Mouse (Mus musculus) cerebellum, adult 8-10 months (tissue): Measurements from ENCODE around the gene Cdhr4.
A peak's percentile ranks its signal among the peaks of the same experiment; 100 is the strongest.

Experiments
- DNase-seq: peaks from one replicate; pipeline ENCODE4 v3.0.0; 2022

Cdhr4 gene

DNA sequence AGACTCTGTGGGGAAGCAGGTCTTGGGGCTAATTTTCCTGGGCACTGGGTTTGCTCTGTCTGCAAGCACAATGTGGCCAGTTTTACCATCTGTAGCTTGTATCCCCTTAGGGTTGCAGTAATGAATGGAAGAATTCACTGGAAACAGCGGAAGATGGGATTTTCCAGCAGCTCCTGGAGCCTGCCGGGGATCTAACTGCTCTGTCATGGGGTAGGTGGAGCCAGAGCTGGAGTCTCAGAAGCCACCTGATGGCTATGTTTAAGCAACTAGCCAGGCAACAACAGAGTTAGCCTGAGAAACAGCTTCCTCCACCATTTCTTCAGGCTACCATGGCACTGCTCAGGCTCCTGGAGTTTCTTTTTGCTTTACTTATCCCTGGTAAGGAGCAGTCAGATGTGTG, at the start of gene Cdhr4:
Gene Cdhr4, plus strand, starts transcription at position 301 of the 400 bp plus-strand sequence.
- no peak for DNase-seq

DNA sequence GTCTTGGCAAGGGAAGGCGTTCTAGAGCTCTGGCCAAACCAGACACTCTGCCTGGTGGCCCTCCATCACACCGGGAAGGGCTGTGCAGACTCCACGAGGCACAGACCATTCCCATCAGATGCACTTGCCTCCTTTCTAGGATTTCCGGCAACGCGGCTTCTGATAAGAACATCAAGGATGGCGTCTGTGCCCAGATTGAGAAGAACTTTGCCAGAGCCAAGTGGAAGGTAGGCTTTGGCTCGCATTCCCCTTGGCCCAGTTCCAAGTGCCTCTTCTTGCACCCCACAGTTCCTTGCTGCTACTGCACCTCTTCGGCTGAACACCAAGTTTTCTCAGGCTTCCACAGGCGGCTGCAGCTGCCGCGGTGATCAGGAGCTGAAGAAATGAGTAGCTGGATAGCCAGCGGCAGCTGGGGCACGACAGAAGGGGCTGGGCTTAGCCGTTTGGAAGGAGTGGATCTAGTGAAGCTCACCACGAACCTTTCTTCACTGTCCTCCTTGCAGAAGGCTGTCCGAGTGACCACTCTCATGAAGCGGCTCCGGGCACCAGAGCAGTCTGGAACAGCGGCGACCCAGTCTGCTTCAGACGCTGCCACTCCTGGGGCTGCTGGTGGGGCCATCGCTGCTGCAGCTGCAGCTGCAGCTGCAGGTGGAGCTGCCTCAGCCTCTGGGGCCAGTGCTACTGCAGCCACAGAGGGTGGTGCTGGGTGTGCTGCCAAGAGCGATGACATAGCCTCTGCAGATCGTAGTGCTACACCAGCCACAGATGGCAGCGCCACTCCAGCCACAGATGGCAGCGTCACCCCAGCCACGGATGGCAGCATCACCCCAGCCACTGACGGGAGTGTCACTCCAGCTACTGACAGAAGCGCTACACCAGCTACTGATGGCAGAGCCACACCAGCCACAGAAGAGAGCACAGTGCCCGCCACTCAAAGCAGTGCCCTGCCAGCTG, 44.8 kb upstream of the Cdhr4 start:
- DNase-seq = peak; percentile 41

DNA sequence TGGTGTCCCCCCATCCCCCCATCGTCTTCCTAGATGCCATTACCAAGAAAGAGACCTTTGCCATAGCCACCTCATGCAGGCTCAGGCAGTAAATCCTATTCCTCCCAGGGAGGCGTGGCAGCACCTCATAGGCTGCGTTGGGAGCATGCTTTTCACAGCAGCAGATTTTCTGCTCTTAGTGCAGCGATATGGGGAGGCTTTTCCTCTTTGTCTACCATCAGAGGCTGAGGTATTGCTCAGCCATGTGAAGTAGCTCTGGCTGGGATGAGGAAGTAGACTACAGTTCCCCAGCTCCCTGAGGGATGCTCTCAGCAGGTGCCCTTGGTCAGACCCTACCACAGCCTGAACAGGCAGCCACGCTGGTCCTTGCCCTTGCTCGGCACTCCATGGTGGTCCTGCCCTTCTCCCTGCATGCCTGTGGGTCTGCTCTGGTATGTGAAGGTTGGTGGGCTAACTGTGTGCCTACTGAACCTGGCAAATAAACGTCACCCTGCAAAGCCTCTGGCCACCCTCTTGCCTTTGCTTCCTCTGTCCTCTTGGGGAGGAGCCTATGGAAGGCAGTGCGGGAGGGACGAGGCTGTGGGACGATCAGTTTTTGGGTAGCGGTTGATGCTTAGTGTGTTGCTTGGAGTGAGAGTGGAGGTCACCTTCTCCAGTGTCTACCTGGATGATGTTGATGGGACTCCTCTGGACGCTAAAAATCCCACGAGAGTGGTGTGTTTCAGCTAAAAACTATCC, 42.9 kb upstream of the Cdhr4 start:
- no peak for DNase-seq

DNA sequence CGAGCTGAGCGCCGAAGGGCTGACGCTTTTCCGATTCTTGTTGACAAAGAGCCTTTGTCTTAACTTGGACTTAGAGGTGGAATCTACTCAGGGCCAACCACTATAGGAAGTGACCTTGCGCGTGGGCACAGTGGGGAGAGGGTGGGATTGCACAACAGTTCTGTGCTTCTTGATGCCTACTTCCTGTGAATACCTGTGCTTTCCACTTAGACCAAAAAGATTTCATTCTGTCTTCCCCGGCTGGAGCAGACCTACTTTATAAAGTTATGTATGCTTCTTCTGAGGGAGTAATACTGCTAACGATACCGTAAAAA, 42.4 kb upstream of the Cdhr4 start, which contains the start of gene Traip:
Gene Traip, plus strand, starts transcription at position 215 of the 314 bp plus-strand sequence.
- no peak for DNase-seq

DNA sequence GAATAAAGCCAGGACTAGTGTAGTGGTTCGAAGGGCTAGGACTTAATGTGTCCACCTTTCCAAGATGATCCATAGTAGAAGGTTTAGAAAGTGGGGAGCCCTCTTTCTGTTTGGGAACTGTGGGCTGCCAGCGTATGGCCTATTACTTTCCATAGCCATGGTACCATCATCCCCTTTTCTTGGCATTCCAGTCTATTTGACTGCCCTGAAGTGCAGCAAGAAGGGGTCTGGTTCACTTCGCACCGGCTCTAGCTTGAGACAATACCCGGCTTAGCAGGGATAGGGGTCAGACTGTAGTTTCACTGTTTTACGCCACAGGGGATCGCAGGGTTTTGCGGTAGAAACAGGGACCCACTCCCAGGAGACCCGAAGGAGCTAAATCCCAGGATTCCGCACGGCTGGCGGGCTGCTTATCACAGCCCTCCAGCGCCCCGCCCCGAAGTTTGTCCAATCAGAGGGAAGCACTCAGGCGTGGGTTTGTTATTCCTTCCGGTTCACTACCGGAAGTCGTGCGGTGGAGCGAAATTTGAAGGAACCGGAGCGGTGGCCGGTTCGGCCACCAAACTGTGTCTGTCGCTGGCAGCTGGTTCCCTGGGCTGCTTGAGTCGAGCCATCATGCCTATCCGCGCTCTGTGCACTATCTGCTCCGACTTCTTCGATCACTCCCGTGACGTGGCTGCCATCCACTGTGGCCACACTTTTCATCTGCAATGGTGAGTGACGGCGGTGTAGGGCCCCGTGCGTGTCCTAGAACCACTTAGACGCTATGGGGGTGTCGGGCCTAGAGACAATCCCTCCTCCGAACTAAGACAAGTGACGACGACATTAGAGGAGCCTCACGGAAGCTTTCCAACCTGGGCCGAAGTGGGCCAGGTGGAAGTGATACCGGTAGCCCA, 41.6 kb upstream of the Cdhr4 start:
- DNase-seq = peak; percentile 87

DNA sequence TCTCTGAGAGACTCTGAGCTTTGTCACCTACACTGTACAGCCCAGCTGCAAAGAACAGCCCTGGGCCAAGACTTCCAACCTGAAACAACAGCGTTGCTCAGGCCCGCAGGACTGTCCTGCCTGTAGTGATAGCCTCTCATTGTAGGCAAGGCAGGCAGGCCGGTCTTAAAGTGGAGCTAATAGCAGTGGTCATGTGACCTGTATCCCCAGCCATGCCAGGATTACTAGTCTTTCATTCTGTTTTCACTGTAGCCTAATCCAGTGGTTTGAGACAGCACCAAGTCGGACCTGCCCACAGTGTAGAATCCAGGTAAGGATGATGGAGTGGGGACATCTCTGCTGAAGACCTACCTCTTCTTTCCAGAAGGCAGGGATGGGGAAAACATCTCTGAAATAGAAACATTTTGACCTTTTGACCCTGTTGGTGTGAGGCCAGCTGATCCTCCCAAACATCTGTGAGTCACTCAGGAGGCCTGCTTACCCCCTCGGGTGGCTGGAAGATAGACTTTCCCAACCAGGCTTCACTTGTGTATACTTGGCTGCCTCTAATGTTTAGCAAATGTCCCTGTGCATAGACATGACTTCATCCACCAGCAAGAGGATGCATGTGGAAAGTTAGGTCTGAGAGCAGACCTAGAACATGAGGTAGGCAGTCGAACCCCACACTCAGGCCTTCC, 36.5 kb upstream of the Cdhr4 start:
- no peak for DNase-seq

DNA sequence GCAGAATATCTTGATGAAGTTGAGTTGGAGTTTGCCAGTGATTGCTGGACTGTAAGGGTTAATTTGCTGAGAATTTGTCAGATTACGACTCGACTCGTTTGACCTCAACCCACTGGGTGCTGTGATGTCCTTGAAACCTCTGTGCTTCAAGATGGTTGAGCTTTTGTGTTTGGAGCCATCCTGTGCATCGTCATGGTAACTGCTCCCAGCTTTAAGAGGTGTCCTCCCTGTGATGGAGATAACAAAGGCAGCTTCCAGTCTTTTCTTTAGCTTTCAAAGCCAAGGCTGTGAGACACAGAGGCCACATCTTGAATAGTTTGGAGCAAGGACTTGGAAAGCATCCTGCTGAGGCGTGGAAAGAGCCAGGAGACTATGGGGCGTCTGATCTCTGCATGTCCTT, 35.2 kb upstream of the Cdhr4 start:
- DNase-seq = no peak

DNA sequence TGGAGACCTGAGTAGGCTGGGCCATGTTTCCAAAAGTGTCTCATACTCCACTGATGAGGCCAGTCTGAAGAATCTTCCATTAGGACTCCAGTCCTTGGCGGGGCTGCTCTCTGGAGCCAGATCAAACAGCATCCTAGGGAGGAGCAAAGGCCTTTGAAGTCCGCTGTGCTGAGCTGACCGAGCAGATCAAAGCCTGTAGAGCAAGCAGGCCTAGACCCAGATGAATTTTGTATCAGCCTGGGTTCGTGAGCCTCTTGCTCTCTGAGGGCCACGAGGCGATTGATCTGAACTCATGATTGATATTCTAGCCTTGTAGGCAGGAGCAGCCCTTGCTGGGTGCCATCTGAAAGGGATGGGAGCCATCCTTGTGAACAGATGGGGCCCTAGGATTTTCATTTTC, 32.4 kb upstream of the Cdhr4 start:
- DNase-seq = no peak

DNA sequence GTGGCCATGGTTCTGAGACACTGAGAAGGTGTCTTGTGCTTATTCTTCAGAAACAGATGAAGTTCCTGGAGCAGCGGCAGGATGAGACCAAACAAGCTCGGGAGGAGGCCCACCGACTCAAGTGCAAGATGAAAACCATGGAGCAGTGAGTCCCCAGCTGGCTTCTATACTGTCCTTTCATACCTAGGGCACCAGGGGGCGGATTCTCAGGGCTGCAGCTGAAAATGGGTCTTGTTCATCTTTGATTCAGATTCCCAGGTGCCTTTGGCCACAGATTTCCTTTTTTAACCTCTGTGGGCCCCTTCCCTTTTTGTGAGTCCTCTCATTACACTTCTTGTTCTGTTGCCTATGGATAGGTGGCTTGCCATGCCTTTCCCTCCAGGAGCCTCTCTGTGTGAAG, 31.4 kb upstream of the Cdhr4 start:
- DNase-seq = no peak

DNA sequence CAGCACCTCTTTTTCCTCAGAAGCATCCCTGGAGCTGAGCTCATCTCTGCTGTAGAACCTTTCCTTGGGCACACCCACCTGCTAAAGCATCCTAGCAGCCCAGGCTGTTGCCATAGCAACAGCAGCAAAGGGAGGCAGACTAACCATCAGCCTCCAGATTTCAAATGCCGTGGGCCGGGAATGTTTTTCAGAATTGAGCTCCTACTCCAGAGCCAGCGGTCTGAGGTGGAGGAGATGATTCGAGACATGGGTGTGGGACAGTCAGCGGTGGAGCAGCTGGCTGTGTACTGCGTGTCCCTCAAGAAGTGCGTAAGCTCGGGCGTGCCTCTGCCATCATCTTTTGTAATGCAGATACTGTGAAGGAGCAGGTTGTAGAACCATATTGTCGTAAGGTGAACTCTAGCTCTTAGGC, 30.9 kb upstream of the Cdhr4 start:
- no peak for DNase-seq

DNA sequence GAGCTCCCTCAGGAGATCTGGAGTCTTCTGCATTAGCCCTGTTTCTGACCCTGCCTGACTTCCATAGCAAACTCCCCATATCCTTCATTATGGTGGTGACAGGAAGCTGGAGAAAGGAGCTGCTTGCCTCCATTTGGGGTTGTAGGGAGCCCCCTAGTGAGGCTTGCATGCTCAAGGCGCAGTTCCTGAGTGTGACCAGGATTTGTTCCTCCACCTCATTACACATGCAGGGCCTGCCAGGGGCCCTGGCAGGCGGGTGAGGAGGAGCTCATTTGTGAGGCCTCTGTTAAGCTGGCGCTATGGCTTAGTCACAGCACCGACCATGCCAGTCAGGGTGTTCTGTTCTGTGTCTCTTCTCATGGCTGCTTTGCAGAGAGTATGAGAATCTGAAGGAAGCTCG, 30.4 kb upstream of the Cdhr4 start:
- no peak for DNase-seq

DNA sequence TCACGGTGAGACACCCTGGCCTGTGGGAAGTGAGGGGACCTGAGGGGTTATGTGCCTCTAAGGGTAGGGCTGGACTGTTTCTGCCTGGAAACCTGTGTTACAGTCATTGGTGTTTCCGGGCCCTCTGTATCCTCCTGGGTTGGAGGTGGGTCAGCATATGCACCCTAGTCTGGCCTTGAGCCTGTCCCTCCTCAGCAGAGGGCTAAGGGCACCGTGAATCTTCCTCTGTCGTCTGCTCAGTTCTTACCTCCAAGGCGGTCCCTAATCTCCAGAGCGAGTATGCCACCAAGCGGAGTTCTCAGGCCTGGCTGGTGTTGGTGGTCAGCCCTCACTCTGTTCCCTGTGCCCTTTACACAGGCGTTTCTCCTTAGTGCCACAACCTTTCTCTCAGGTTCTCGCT, 29.4 kb upstream of the Cdhr4 start:
- DNase-seq = no peak

DNA sequence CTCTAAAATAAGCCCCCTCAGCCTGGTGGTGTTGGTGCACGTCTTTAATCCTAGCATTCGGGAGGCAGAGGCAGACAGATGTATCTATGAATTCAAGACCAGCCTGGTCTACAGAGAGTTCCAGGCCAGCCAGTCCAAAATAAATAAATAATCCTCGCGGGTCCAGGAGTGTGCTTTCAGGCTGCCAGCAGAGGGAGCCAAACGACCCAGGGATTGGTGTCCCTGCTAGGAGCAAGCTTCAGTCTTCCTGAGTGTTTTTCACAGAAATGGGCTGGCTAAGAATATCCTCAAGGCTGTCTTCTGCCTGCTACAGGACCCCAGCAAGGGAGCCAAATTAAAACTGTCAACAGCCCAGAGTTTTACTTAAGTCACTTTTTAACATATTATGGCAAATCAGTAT, 28.6 kb upstream of the Cdhr4 start:
- DNase-seq = peak; percentile 77

DNA sequence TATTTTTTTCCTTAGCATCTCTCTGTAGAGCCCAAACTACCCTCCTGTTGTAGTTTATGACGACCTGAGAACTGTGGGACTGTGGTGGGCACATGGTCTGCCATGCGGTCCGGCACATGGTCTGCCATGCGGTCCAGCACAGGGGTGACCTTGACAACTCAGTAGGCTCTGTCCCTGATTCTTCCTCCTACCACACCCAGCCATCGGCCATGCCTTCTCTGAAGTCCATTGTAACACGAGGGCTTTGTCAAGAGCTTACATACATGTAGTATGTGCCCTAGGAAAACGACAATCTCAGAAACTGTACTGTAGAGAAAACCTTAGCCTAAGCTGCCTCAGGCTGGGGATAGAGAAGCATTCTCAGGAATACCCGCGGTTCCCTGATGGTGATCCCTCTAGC, 27.6 kb upstream of the Cdhr4 start:
- DNase-seq = no peak

DNA sequence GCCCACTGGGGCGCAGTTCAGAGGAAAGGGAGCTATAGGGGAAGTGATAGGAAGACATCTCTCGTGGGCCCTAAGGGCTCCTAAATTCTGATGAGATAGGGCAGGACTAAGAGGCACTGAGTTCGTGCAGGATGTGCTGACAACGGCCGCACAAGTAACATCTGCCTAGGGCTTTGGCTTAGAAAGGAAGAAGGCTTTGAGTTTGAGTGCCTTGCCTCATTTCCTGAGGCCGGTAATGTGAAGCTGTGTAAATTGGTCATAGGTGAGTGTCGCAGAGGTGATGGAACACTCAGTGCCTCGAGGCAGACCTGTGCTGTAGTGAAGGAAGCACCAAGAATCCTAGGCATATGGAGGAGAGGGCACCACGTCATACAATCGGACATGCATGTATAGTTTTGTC, 25.6 kb upstream of the Cdhr4 start:
- DNase-seq = no peak

DNA sequence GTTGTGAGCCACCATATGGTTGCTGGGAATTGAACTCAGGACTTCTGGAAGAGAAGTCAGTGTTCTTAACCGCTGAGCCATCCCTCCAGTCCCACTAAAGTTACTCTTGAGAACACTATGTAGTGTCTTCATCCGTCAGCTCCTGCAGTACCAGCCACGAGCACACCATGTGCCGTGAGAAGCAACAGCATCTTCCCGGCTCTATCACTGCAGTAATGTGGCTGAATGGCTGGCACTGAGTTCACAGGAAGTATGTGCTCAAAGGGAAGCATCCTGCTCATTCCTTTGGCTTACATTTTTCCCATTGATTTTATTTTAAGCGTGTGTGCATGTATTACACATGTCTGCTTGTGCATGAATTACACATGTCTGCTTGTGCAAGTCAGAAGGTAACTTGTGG, 24.9 kb upstream of the Cdhr4 start:
- no peak for DNase-seq

DNA sequence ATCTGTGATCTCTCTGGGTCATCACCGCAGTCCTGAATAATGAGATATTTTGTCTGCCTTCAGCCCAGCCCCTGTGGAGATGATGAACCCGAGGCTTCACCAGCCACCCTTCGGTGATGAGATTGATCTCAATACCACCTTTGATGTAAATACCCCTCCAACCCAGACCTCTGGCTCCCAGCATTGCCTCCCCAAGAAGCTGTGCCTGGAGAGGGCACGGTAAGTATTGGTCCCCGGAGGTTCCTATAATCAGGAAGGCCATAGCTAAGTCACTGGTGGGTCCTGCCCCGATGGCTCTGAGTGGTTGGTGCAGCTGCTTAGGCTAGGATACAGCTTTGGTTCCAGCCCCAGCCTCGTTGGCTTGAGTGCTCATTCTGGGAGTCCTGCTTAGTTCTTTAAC, 23.8 kb upstream of the Cdhr4 start:
- DNase-seq = no peak

DNA sequence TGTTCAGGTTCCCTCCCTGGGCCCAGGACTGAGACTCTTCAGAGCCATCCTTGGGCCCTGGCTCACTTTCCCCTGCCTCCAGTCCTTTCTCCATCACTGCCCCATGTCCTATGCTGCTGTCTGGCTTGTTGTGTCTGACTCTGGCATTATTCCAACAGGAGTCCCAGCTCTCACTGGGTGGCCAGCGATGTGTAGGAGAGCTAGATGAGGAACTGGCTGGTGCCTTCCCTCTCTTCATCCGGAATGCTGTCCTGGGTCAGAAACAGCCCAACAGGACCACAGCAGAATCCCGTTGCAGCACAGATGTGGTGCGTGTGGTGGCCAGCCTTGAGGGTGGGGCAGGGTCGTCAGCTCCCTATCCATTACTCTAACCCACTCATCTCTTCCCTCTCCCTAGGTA, 22.0 kb upstream of the Cdhr4 start:
- DNase-seq = no peak

DNA sequence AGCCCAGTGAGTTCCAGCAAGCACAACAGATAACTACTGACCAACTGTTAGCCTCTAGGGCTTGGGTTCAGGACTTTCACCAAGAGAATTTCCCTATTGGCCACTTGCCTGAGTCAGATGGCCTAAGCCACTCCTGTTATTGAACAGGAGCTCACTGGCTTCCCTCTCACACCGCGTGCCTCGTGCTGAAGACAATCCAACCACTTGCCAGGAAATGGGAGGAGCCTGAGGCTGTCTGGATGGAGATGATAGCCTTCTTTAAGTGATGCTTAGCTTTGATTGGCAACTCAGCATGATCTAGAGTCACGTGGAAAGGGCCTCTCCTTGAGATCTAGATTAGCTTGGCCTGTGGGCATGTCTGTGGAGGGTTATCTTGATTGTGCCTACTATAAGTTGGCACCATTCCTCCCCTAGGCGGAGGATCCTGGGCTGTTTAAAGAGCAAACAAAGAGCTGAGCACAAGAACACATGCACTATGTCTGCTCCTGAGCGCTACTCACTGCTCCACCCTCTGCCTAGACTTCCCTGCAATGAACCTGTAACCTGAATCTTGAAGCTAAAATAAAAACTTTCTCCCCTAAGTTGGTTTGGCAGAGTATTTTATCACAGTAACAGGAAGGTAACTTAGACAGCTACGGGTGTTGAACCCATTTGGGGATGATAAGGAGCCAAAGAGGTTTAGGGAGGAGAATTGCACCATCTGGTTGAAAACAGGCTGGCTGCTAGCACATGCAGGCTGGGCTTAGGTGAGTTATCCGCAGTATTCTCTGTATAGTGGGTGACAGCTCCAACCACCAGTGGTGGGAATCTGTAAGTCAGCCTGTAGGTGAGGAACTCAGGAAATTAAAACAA, 20.4 kb upstream of the Cdhr4 start:
- DNase-seq = no peak

DNA sequence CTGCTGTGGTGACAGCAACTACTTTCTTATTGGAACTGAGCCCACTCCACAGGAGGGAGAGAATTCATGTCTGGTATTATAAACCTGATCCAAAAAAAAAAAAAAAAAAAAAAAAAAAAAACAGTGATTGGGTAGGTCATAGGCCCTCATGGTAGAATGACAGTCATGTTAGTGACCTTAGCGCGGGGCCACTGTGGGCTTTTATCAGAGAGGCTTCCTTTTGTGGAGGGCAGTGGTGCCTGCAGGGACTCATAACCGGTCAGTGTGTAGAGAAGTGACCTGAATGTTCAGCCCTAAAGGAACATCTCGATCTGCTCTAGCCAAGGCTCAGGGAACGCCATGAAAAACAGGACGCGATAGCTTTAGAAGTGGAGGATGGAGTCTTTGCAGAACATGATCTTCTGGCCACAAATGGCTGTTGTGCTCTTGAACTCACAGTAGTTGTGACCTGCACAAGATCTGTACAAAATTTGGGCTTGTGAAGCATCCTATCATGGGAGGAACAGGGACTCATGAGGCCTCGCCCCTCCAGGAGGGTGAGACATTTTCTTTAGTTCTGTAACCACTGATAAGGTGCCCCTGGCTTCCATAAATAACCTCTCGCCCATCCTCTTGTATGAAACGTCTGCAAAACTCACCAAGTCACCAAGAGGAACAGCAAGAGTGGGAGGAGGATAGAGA, 17.7 kb upstream of the Cdhr4 start:
- no peak for DNase-seq
